Mouse (Mus musculus) erythroblast, embryonic 14.5 days (primary cell): ENCODE data around the gene Cyba. TPM values are rescaled to one million over a fixed set of nuclear protein-coding genes. Genes with fewer than 3 reads are reported as not detected.

ENCODE experiments used
- H3K27me3 ChIP-seq: 2 replicates; pipeline ENCODE4 v1.6.1; 2012; ENCODE audit warnings: inconsistent platforms; ENCODE audit not compliant: control insufficient read depth
- H3K36me3 ChIP-seq: 2 replicates; pipeline ENCODE4 v1.6.1; 2012; ENCODE audit warnings: mild to moderate bottlenecking, inconsistent platforms; ENCODE audit not compliant: control insufficient read depth
- H3K4me1 ChIP-seq: 2 replicates; pipeline ENCODE4 v1.6.1; 2012; ENCODE audit warnings: inconsistent platforms; ENCODE audit not compliant: control insufficient read depth
- H3K4me3 ChIP-seq: replicated peaks from 2 replicates; pipeline ENCODE3; 2012; ENCODE audit warnings: moderate library complexity, mild to moderate bottlenecking, inconsistent platforms
- H3K9me3 ChIP-seq: 2 replicates; pipeline ENCODE4 v1.6.1; 2012; ENCODE audit warnings: low read length, inconsistent platforms, mixed read lengths; ENCODE audit not compliant: control insufficient read depth
- GATA1 ChIP-seq: IDR thresholded peaks from 2 replicates; pipeline ENCODE4 v1.6.1; 2012; ENCODE audit warnings: low read length, inconsistent platforms, mixed read lengths
- TAL1 ChIP-seq: IDR thresholded peaks from 3 replicates; pipeline ENCODE4 v1.6.1; 2012; ENCODE audit warnings: low read length, inconsistent platforms, mixed read lengths
- polyA plus RNA-seq: library from polyadenylated mRNA; stranded (reverse); fragments of >175 nt; gene quantifications from 2 replicates; pipeline ENCODE4 v1.2.3, GENCODE M21; 2012

The Cyba gene
- polyA plus RNA-seq, 1 experiment = 5.9 TPM

- no peak overlapping the region for H3K4me3 ChIP-seq
- H3K9me3 ChIP-seq = no peaks in the 10 kb centered on the region
- peaks cover 34% of the 10 kb centered on the region for H3K27me3 ChIP-seq
- TF ChIP-seq TAL1 (no peak), GATA1 (no peak)
- no peaks in the 10 kb centered on the region for H3K36me3 ChIP-seq
- H3K4me1 ChIP-seq = no peaks in the 10 kb centered on the region; the same call in 1 of the 2 replicates
These were observed 21.7 kb upstream of the Cyba start for GRCm38 (mm10) chr8:122454409-122454808.

GRCm38 (mm10) chr8:122452154-122452553 lies 19.4 kb upstream of the Cyba start:
- H3K36me3 ChIP-seq = no peaks in the 10 kb centered on the region
- H3K27me3 ChIP-seq = peaks cover 19% of the 10 kb centered on the region
- H3K4me3 ChIP-seq = no peak overlapping the region
- H3K9me3 ChIP-seq = no peaks in the 10 kb centered on the region
- no peak for TF ChIP-seq TAL1
- TF ChIP-seq GATA1 = no peak
- no peaks in the 10 kb centered on the region; the same call in 1 of the 2 replicates for H3K4me1 ChIP-seq

GRCm38 (mm10) chr8:122451161-122451703 lies 18.5 kb upstream of the Cyba start:
- H3K27me3 ChIP-seq = peaks cover 14% of the 10 kb centered on the region
- H3K9me3 ChIP-seq = no peaks in the 10 kb centered on the region
- no peaks in the 10 kb centered on the region for H3K36me3 ChIP-seq
- H3K4me3 ChIP-seq = no peak overlapping the region
- no peak for TF ChIP-seq TAL1
- TF ChIP-seq GATA1 = no peak
- no peaks in the 10 kb centered on the region; the same call in 1 of the 2 replicates for H3K4me1 ChIP-seq

GRCm38 (mm10) chr8:122445203-122445602 lies 12.5 kb upstream of the Cyba start:
- H3K9me3 ChIP-seq = no peaks in the 10 kb centered on the region
- peaks cover 30% of the 10 kb centered on the region for H3K4me1 ChIP-seq
- no peaks in the 10 kb centered on the region; the same call in 1 of the 2 replicates for H3K36me3 ChIP-seq
- TF ChIP-seq GATA1 (no peak), TAL1 (no peak)
- H3K27me3 ChIP-seq = peaks cover 9% of the 10 kb centered on the region
- no peak overlapping the region for H3K4me3 ChIP-seq

- Histone ChIP-seq H3K4me3 (peak overlapping the region; percentile 71), H3K27me3 (peaks cover 9% of the 10 kb centered on the region), H3K36me3 (peaks cover 10% of the 10 kb centered on the region), H3K9me3 (peaks cover 3% of the 10 kb centered on the region), H3K4me1 (peaks cover 30% of the 10 kb centered on the region)
- no peak for TF ChIP-seq GATA1
- TF ChIP-seq TAL1 = no peak
These were observed 11.5 kb upstream of the Cyba start for GRCm38 (mm10) chr8:122444058-122444748.

GRCm38 (mm10) chr8:122443262-122444006 lies 10.7 kb upstream of the Cyba start, which contains the start of gene Mvd:
Mvd (minus strand) TSS chr8:122443422.
- peak within 1 kb of the TSS; percentile 71 for H3K4me3 ChIP-seq

GRCm38 (mm10) chr8:122442781-122443180 lies 10.1 kb upstream of the Cyba start:
- H3K9me3 ChIP-seq = peaks cover 4% of the 10 kb centered on the region
- H3K4me3 ChIP-seq = peak overlapping the region; percentile 71
- H3K36me3 ChIP-seq = peaks cover 19% of the 10 kb centered on the region
- peaks cover 36% of the 10 kb centered on the region for H3K4me1 ChIP-seq
- TF ChIP-seq TAL1 (no peak), GATA1 (no peak)
- H3K27me3 ChIP-seq = peaks cover 9% of the 10 kb centered on the region

More at GRCm38 (mm10) chr8:122443262-122444006, 10.7 kb upstream of the Cyba start, which contains the start of gene Mvd:
- Histone ChIP-seq H3K9me3 (peaks cover 4% of the 10 kb centered on the region), H3K27me3 (peaks cover 9% of the 10 kb centered on the region), H3K36me3 (peaks cover 15% of the 10 kb centered on the region), H3K4me1 (peaks cover 34% of the 10 kb centered on the region)
- TF ChIP-seq TAL1 = no peak

GRCm38 (mm10) chr8:122442356-122442755 lies 9.6 kb upstream of the Cyba start:
- H3K27me3 ChIP-seq = peaks cover 7% of the 10 kb centered on the region
- no peak for TF ChIP-seq TAL1
- no peak for TF ChIP-seq GATA1
- H3K4me3 ChIP-seq = peak overlapping the region; percentile 71
- H3K9me3 ChIP-seq = peaks cover 4% of the 10 kb centered on the region
- H3K36me3 ChIP-seq = peaks cover 22% of the 10 kb centered on the region
- peaks cover 36% of the 10 kb centered on the region for H3K4me1 ChIP-seq

GRCm38 (mm10) chr8:122441326-122441725 lies 8.6 kb upstream of the Cyba start:
- Histone ChIP-seq H3K4me3 (no peak overlapping the region), H3K4me1 (peaks cover 38% of the 10 kb centered on the region), H3K9me3 (peaks cover 4% of the 10 kb centered on the region), H3K27me3 (peaks cover 2% of the 10 kb centered on the region; the same call in 1 of the 2 replicates), H3K36me3 (peaks cover 30% of the 10 kb centered on the region)
- TF ChIP-seq GATA1 (no peak), TAL1 (no peak)
